Mouse (Mus musculus) 3T3-L1 (cell line): ENCODE measurements around the gene Smg6.
"Not testable (repeated sequence)": the region's sequence is repeated elsewhere in the genome, so short reads cannot be mapped to it uniquely, and the experiment has no call there.

ENCODE experiments used
- DNase-seq: peaks from one replicate; pipeline ENCODE4 v3.0.0-alpha.2; 2015; ENCODE audit warnings: low read depth, low spot score

Smg6 gene

GRCm38 (mm10) chr11:74994141-74994540 is 68.5 kb downstream of the Smg6 start:
- no peak for DNase-seq

DNA sequence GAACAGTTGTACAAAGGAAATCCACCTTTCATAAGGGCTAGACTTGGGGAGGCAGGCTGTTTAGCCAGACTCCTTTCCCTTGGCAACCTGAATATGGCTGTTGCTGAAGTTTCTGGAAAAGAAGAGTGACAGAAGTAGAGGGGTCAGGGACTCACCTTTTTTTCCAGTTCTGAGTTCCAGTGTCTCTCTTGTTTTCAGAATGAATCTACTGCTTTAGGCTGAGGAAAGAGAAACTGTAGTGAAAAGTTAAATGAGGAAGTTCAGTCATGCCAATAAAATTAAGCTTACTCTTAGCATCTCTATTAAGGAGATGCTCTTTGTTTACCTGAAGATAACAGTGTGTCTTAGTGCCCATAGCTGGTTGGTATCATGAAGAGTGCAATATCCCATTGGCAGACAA is 69.2 kb downstream of the Smg6 start:
- no peak for DNase-seq

DNA sequence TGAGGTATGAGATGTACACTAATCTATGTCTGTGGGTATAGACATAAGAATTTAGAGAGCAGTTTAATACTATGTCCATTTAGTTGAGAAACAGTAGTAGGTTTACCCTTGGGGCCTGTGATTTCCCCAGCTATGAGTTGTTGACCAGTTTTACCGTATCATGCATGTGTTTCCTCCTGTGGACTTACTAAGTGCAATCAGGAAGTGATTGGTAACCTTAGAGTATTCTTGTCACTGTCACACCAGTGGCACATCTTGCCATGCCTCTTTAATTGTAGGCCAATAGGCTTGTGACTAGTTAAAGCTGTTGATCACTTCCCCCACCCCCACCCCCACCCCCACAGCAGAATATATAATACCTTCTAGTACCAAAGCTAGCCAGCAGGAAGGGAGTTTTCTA is 70.9 kb downstream of the Smg6 start:
- DNase-seq, result no peak

DNA sequence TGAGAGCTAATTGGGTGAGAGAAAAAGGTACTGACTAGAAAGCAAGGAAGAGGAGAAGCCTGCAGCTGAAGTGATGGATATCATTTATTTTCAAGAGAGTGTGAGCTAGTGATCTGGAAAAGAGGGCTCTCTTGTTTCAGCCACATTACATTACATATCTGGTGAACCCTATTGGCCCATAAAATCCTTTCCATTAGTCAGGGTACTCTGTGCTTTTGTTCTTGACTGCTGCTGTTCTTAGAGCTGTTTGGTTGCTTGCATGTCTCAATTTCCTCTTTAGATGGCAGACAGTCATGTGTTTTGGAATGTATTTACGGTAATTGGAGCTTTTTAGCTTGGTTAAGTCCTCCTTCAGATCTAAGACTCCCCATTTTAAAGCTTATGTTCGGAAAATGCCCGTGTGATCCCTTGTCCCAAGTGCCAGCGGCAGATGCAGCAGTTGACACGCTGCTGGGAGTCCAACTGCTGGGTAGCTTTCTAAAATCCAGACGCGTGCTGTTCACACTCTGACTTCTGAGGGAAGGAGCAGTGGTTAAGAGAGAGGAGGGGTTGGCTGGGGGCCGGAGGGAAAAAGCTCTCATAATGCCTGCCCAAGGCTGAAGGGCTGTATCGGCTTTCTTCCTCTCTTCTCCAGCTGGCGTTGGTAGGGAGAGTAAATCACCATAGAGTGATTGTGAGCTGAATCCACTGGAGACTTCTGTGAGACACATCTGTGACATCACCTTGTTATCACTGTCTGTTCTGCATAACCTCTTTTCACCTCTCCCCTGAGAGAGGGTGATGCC is 75.4 kb downstream of the Smg6 start:
- no peak for DNase-seq

DNA sequence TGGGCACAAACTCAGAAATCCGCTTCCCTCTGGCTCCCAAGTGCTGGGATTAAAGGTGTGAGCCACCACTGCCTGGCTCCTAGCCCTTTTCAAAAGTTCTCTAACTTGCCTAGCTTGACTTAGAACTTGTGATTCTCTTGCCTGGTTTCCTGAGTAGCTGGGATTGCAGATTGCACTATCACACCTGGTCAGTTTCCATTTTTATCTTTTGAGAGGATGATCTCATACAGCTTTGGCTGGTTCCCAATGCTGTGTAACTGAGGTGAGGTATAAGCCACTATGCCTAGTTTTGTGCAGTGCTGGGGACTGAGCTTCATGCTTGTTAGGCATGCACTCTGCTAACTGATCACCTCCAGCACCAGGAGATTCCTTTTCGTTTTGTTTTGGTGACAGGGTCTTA is 82.6 kb downstream of the Smg6 start:
- no peak for DNase-seq

- DNase-seq, result not testable (repeated sequence)
Observed at GRCm38 (mm10) chr11:75009537-75009936, 83.9 kb downstream of the Smg6 start.

- DNase-seq, result peak; percentile 79
Observed at GRCm38 (mm10) chr11:75012997-75013694, 87.5 kb downstream of the Smg6 start.

DNA sequence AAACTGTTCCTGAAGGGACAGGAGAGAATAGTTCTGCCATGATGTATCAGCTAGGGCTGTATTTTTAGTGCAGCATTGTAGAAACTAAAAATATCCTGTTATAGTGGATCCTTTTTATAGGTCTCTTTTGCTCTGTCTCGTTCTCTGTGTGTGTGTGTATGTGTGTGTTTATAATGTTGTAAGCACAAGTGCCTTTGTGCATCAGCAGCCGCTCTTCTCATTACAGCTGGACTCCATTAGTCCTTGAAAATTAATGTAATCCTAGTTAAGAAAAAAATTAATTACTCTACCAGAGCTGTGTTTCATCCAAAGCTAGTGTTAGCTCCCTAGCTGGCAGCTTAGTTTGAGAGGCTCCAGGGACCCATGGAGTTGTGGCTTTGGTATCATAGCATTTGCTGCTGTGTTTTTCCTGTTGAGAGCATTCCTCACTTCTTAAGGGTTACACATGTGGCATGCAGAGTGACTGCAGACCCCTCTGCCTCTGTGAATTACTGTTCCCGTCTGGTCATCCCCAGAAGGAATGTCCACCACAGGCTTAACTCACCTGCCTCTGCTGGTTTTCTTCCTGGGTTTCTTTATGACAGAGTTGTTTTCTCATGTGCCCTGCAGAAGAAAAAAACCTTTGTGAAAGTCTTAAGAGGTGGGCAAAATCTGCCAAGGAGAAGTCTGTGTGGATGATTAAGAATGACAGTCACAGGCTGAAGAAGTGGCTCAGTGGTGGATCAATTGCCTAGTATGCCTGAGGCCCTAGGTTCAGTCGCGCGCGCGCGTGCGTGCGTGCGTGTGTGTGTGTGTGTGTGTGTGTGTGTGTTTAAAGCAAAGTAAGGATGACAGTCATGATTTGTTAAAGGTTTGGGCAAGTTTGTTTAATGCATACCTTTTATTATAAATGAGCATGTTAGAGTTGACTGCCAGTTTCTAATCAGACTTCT is 88.4 kb downstream of the Smg6 start:
- DNase-seq, result peak; percentile 43

DNA sequence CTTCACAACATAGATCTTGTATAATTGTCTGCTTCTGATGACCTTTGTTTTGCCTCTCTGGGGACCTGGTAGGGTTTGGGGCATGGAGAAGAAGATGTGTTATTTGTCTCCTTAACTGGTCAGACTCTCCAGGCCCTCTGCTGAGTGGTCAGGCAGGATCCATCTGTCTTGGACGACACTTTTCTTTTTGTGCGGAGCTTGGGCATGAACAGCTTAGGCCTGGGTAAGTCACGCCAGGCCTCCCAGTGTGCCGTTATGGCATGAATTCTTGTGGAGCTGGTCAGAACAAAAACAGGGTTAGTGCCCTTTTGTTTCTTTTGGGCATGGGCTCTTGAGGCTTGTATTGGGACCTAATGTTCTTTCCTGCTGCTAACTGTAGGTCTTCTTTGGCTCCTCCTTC is 89.2 kb downstream of the Smg6 start:
- no peak for DNase-seq

- DNase-seq, result no peak
Observed at GRCm38 (mm10) chr11:75015453-75015871, 89.8 kb downstream of the Smg6 start.

- DNase-seq, result peak; percentile 71
Observed at GRCm38 (mm10) chr11:75016309-75016860, 90.8 kb downstream of the Smg6 start.

GRCm38 (mm10) chr11:75017831-75018230 is 92.2 kb downstream of the Smg6 start:
- DNase-seq, result no peak

GRCm38 (mm10) chr11:75026977-75027376 is 101.4 kb downstream of the Smg6 start:
- no peak for DNase-seq

- peak; percentile 76 for DNase-seq
Observed at GRCm38 (mm10) chr11:75027616-75028015, 102.0 kb downstream of the Smg6 start.

DNA sequence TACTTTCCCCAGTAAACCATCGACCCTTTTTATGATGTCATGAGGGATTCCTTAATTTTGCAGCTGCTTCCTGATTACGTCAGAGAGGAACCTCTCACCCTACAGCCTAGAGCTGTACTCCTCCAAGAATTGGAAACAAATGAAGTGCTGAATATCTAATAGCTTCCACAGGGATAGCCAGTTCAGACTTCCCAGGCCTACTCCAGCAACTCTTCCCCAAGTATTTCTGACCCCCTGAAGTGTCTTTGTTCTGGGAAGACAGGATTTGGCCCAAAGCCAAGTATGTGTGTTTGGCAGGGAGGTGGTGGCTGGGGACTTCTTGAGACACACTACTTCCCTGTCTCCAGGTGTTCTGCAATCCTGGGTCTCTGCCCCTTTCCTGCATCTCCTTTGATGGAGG is 105.6 kb downstream of the Smg6 start:
- no peak for DNase-seq

DNA sequence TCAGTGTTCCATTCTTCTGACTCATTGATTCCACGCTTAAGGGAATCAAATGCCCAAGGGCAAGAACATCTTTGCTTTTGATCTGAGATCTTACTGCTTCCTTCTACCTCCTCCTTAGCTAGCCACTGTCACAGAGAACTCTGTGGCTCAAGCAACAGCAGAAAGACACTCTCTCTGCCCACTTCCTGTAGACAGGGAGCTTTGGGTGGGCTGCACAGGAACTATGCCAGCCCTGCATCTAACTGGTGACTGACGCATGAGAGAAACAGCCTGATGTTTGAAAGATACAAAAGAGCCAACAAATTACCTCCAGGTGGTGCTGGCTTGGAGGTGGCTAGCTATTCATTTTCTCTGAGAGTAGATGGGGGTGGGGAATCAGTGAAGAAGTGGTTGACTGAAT is 107.3 kb downstream of the Smg6 start:
- no peak for DNase-seq

DNA sequence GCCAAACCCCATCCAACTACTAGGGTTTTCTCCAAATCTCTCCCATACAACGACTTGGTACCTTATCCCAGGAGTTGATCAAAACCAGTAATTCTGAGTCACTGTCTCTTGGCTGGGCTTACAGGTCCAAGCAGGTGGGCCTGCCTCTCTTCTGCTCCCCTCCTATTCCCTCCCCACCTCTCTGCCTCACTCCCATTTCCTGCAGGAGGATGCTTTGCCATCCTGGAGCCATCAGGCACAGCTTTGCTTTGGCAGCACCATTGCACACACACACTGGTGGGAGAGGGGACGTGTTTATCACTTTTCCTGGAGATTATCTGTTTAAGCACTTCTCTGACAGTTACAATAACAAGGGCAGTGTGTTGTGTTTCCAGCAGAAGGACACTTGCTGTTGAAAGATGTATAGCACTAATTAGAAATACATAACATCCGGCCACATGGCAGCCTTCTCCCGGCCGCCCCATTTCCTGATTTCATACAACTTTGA is 108.0 kb downstream of the Smg6 start:
- DNase-seq, result no peak

- no peak for DNase-seq
Observed at GRCm38 (mm10) chr11:75034104-75034503, 108.5 kb downstream of the Smg6 start.

GRCm38 (mm10) chr11:75044333-75044732 is 118.7 kb downstream of the Smg6 start:
- DNase-seq, result no peak

- no peak for DNase-seq
Observed at GRCm38 (mm10) chr11:75045822-75046221, 120.2 kb downstream of the Smg6 start.

GRCm38 (mm10) chr11:75046638-75047037 is 121.0 kb downstream of the Smg6 start:
- DNase-seq, result no peak

GRCm38 (mm10) chr11:75047066-75047465 is 121.4 kb downstream of the Smg6 start:
- peak; percentile 98 for DNase-seq
